Mouse (Mus musculus) hindbrain, embryonic 10.5 days (tissue): ENCODE data around the gene Ncapg2. TPM values are rescaled to one million over a fixed set of nuclear protein-coding genes. Genes with fewer than 3 reads are reported as not detected.

ENCODE experiments used
- DNase-seq: peaks from one replicate; pipeline ENCODE4 v3.0.0-alpha.2; 2017; ENCODE audit warnings: low spot score
- H3K27ac ChIP-seq: fragments of 300-500 bp; sonication (generic); 2 replicates; pipeline ENCODE4 v1.5.1; 2016; ENCODE audit warnings: mild to moderate bottlenecking, moderate library complexity
- H3K27me3 ChIP-seq: fragments of 300-500 bp; sonication (generic); 2 replicates; pipeline ENCODE4 v1.6.1; 2016; ENCODE audit warnings: mild to moderate bottlenecking; ENCODE audit not compliant: poor library complexity, insufficient read depth, severe bottlenecking
- H3K36me3 ChIP-seq: fragments of 300-500 bp; sonication (generic); 2 replicates; pipeline ENCODE4 v1.6.1; 2016; ENCODE audit warnings: mild to moderate bottlenecking, moderate library complexity
- H3K4me1 ChIP-seq: fragments of 300-500 bp; sonication (generic); replicated peaks from 2 replicates; pipeline ENCODE4 v1.6.1; 2016; ENCODE audit warnings: mild to moderate bottlenecking
- H3K4me3 ChIP-seq: fragments of 300-500 bp; sonication (generic); 2 replicates; pipeline ENCODE4 v1.5.1; 2016; ENCODE audit warnings: mild to moderate bottlenecking, moderate library complexity
- H3K9me3 ChIP-seq: fragments of 300-500 bp; sonication (generic); 2 replicates; pipeline ENCODE4 v1.6.1; 2016; ENCODE audit warnings: mild to moderate bottlenecking, moderate library complexity
- WGBS: fragments of 180-500 bp; shearing (Covaris S2); methylation state at CpG from one replicate; pipeline ENCODE4 v1.1.7; 2016; 5-methylcytosine and 5-hydroxymethylcytosine counted together
- polyA plus RNA-seq: library from polyadenylated mRNA; unstranded; fragments of >200 nt; fragmentation: Nextera tagmentation; extraction: Ambion mirVana; gene quantifications from 2 replicates; pipeline ENCODE4 v1.2.1, GENCODE M21; 2016

Ncapg2 gene
- polyA plus RNA-seq, 1 experiment from 2014 or later = 33.5 TPM

GRCm38 (mm10) chr12:116468348-116468747, 63.1 kb downstream of the Ncapg2 start:
- H3K4me1 ChIP-seq = no peaks in the 10 kb centered on the region
- no peaks in the 10 kb centered on the region for H3K27me3 ChIP-seq
- no peak for DNase-seq
- H3K9me3 ChIP-seq = no peaks in the 10 kb centered on the region
- H3K36me3 ChIP-seq = peaks cover 26% of the 10 kb centered on the region
- 95% methylated on average over 1 of the region's 1 CpGs for WGBS
- H3K27ac ChIP-seq = no peak overlapping the region
- H3K4me3 ChIP-seq = no peak overlapping the region

- 89% methylated on average over 3 of the region's 3 CpGs for whole genome bisulfite sequencing
- Histone ChIP-seq H3K9me3 (no peaks in the 10 kb centered on the region), H3K36me3 (peaks cover 20% of the 10 kb centered on the region), H3K4me1 (no peaks in the 10 kb centered on the region), H3K27me3 (no peaks in the 10 kb centered on the region), H3K27ac (no peak overlapping the region), H3K4me3 (no peak overlapping the region)
- no peak for DNase-seq
Measured at GRCm38 (mm10) chr12:116469096-116469495, 63.9 kb downstream of the Ncapg2 start.

DNA sequence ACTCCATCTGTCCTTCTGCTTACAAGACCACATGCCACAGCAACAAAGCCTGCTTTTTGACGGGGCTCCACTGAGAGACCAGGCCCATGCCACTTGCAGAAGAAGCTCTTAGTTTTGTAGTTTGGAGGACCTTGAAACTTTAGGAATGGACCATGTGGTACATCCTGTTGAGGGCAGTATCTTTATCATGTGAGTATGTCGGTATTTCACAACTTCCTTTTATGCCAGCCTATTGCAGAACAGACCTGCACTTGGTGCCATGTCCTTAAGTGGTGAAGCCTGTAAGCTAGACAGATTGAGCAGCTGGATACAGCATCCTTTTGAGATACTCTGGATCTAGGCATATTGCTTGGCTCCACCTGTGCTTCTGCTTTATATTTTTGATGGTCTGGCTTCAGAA, 68.1 kb downstream of the Ncapg2 start:
- no peak overlapping the region for H3K4me3 ChIP-seq
- DNase-seq = no peak
- no peaks in the 10 kb centered on the region for H3K27me3 ChIP-seq
- H3K4me1 ChIP-seq = no peaks in the 10 kb centered on the region
- 82% methylated on average over 2 of the region's 2 CpGs for WGBS
- H3K9me3 ChIP-seq = no peaks in the 10 kb centered on the region
- no peak overlapping the region for H3K27ac ChIP-seq
- 0 out of 2 replicates have a peak, but pooled peaks cover 2% of the 10 kb centered on the region for H3K36me3 ChIP-seq

- Histone ChIP-seq H3K27me3 (no peaks in the 10 kb centered on the region), H3K4me1 (no peaks in the 10 kb centered on the region), H3K9me3 (no peaks in the 10 kb centered on the region), H3K4me3 (no peak overlapping the region), H3K27ac (no peak overlapping the region), H3K36me3 (0 out of 2 replicates have a peak, but pooled peaks cover 2% of the 10 kb centered on the region)
- no peak for DNase-seq
Measured at GRCm38 (mm10) chr12:116473761-116474160, 68.6 kb downstream of the Ncapg2 start.

- H3K9me3 ChIP-seq = no peaks in the 10 kb centered on the region
- H3K27me3 ChIP-seq = no peaks in the 10 kb centered on the region
- 88% methylated on average over 3 of the region's 3 CpGs for WGBS
- no peak overlapping the region for H3K4me3 ChIP-seq
- no peak for DNase-seq
- no peaks in the 10 kb centered on the region for H3K36me3 ChIP-seq
- no peaks in the 10 kb centered on the region for H3K4me1 ChIP-seq
- no peak overlapping the region for H3K27ac ChIP-seq
Measured at GRCm38 (mm10) chr12:116474676-116475075, 69.5 kb downstream of the Ncapg2 start.

- H3K27ac ChIP-seq = no peak overlapping the region
- H3K9me3 ChIP-seq = no peaks in the 10 kb centered on the region
- no peaks in the 10 kb centered on the region for H3K36me3 ChIP-seq
- DNase-seq = no peak
- no peaks in the 10 kb centered on the region for H3K4me1 ChIP-seq
- 54% methylated on average over 1 of the region's 1 CpGs for WGBS
- 0 out of 2 replicates have a peak, but pooled peaks cover under 1% of the 10 kb centered on the region for H3K27me3 ChIP-seq
- H3K4me3 ChIP-seq = no peak overlapping the region
Measured at GRCm38 (mm10) chr12:116478771-116479170, 73.6 kb downstream of the Ncapg2 start.

DNA sequence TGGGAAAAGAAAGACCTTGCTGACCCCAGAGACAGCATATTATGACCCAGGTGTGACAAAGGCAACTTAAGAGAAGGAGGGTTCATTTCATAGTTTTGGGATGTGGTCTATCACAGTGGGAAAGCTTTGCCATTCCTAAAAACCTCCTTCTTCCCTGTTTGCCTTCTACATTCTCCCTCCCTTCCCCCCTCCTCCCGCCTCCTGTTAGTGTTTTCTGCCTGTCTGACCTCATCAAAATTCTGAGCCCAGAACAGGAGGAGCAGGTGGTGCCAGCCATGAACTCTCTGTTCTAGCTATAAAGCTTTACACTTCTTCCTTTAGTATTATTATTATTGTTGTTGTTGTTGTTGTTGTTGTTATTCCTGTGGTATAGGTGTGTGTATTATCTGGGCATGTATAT, 76.7 kb downstream of the Ncapg2 start:
- 74% methylated on average over 1 of the region's 1 CpGs for WGBS

DNA sequence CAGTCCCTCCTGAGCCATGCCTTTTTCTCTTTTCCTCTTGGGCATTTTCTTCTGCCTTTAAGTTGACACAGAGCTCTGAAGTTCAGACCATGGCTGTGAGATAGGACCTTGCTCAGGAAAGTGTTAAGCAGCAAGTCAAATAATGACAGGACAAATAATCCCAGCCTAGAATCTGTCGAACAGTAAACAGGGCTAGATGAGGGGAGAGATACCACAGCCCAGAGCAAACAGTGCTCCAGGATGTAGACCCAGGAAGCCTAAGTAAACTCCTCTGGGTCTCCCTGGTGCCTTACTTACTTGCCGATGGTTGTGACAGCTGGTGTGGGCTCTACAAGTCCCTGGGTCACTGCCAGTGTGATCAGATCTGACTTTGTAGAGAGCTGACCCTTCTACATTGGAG, 78.4 kb downstream of the Ncapg2 start:
- Histone ChIP-seq H3K4me3 (no peak overlapping the region), H3K27me3 (peaks cover 35% of the 10 kb centered on the region), H3K4me1 (peaks cover 17% of the 10 kb centered on the region), H3K27ac (no peak overlapping the region), H3K36me3 (no peaks in the 10 kb centered on the region), H3K9me3 (no peaks in the 10 kb centered on the region)
- WGBS = 65% methylated on average over 2 of the region's 2 CpGs
- no peak for DNase-seq

More for the DNA sequence above, 76.7 kb downstream of the Ncapg2 start:
- peaks cover 17% of the 10 kb centered on the region for H3K4me1 ChIP-seq
- no peak overlapping the region for H3K27ac ChIP-seq
- no peaks in the 10 kb centered on the region for H3K9me3 ChIP-seq
- no peaks in the 10 kb centered on the region for H3K36me3 ChIP-seq
- peaks cover 21% of the 10 kb centered on the region for H3K27me3 ChIP-seq
- no peak overlapping the region for H3K4me3 ChIP-seq
- DNase-seq = no peak

- no peak for DNase-seq
- 75% methylated on average over 8 of the region's 8 CpGs for WGBS
- Histone ChIP-seq H3K4me3 (peak overlapping the region; percentile 74), H3K27me3 (peaks cover 35% of the 10 kb centered on the region), H3K4me1 (peaks cover 17% of the 10 kb centered on the region), H3K27ac (no peak overlapping the region), H3K36me3 (no peaks in the 10 kb centered on the region), H3K9me3 (no peaks in the 10 kb centered on the region)
Measured at GRCm38 (mm10) chr12:116484991-116485390, 79.8 kb downstream of the Ncapg2 start.

GRCm38 (mm10) chr12:116485591-116486403, 80.6 kb downstream of the Ncapg2 start, which contains the start of gene Ptprn2:
TSS of gene Ptprn2 (plus strand) at chr12:116485720.
- peak within 1 kb of the TSS; percentile 80 for H3K27ac ChIP-seq
- H3K9me3 ChIP-seq = no peaks in the 10 kb centered on the region
- peaks cover 17% of the 10 kb centered on the region for H3K4me1 ChIP-seq
- peaks cover 35% of the 10 kb centered on the region for H3K27me3 ChIP-seq
- peak within 1 kb of the TSS; percentile 74 for H3K4me3 ChIP-seq
- WGBS = under 1% methylated on average over 86 of the region's 86 CpGs
- no peaks in the 10 kb centered on the region for H3K36me3 ChIP-seq
- peak; percentile 86 for DNase-seq

DNA sequence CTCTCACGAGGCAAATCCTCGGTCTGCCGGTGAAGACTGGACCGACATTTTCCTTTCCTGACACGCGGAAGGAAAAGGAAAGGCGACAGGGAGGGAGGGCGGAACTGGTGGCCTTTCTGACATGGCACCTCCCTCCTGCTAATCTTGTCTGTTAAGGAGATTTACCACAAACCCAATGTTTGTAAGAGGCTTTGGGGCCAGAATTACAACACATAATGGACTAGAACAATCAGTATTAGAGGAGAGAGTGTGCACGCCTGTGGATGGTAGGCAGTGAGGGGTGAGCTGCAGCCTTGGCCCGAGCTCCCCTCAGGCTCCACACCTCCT, 81.2 kb downstream of the Ncapg2 start:
- peaks cover 17% of the 10 kb centered on the region for H3K4me1 ChIP-seq
- DNase-seq = no peak
- H3K9me3 ChIP-seq = no peaks in the 10 kb centered on the region
- WGBS = 7% methylated on average over 10 of the region's 10 CpGs
- H3K36me3 ChIP-seq = no peaks in the 10 kb centered on the region
- H3K27ac ChIP-seq = peak overlapping the region; percentile 80
- peak overlapping the region; percentile 74 for H3K4me3 ChIP-seq
- H3K27me3 ChIP-seq = peaks cover 35% of the 10 kb centered on the region

- Histone ChIP-seq H3K4me1 (peaks cover 17% of the 10 kb centered on the region), H3K36me3 (no peaks in the 10 kb centered on the region), H3K9me3 (no peaks in the 10 kb centered on the region), H3K4me3 (no peak overlapping the region), H3K27ac (no peak overlapping the region), H3K27me3 (peaks cover 34% of the 10 kb centered on the region)
- DNase-seq = no peak
- WGBS = 68% methylated on average over 8 of the region's 8 CpGs
Measured at GRCm38 (mm10) chr12:116488836-116489235, 83.6 kb downstream of the Ncapg2 start.

- no peaks in the 10 kb centered on the region for H3K36me3 ChIP-seq
Measured at GRCm38 (mm10) chr12:116490575-116491356, 85.6 kb downstream of the Ncapg2 start.

More at GRCm38 (mm10) chr12:116490575-116491356, 85.6 kb downstream of the Ncapg2 start:
- Histone ChIP-seq H3K27ac (no peak overlapping the region), H3K4me3 (no peak overlapping the region), H3K9me3 (no peaks in the 10 kb centered on the region), H3K27me3 (peaks cover 26% of the 10 kb centered on the region), H3K4me1 (peaks cover 10% of the 10 kb centered on the region)
- no peak for DNase-seq
- WGBS = 87% methylated on average over 5 of the region's 5 CpGs
